Mouse (Mus musculus) embryonic fibroblast, embryonic 13.5 days (primary cell): ENCODE measurements around the gene Cnbp. TPM values are rescaled to one million over a fixed set of nuclear protein-coding genes. Genes with fewer than 3 reads are reported as not detected.
A peak's percentile ranks its signal among the peaks of the same experiment; 100 is the strongest.

Source experiments
- H3K27ac ChIP-seq: 2 replicates; pipeline ENCODE4 v1.5.1; 2012; ENCODE audit warnings: low read length, control low read depth, inconsistent platforms; ENCODE audit not compliant: insufficient read depth
- H3K4me1 ChIP-seq: 2 replicates; pipeline ENCODE4 v1.6.1; 2011; ENCODE audit warnings: low read length; ENCODE audit not compliant: control insufficient read depth, insufficient read depth
- H3K4me3 ChIP-seq: 2 replicates; pipeline ENCODE4 v1.5.1; 2011; ENCODE audit warnings: mild to moderate bottlenecking, control low read depth, low read length; ENCODE audit not compliant: insufficient read depth
- CTCF ChIP-seq: IDR thresholded peaks from 2 replicates; pipeline ENCODE4 v1.5.1; 2011; ENCODE audit warnings: mild to moderate bottlenecking, control low read depth, low read length, moderate library complexity, borderline replicate concordance; ENCODE audit not compliant: insufficient read depth
- POLR2A ChIP-seq: IDR thresholded peaks from 2 replicates; pipeline ENCODE4 v1.6.1; 2011; ENCODE audit warnings: low read depth, mild to moderate bottlenecking, control low read depth, low read length, moderate library complexity
- polyA plus RNA-seq: library from polyadenylated mRNA; stranded (reverse); fragments of >200 nt; gene quantifications from 2 replicates; pipeline ENCODE4 v1.2.4, GENCODE M21; 2011; ENCODE audit warnings: low read depth; ENCODE audit not compliant: missing spikeins, insufficient read length

Cnbp gene
- polyA plus RNA-seq, 1 experiment, result 374 TPM

DNA sequence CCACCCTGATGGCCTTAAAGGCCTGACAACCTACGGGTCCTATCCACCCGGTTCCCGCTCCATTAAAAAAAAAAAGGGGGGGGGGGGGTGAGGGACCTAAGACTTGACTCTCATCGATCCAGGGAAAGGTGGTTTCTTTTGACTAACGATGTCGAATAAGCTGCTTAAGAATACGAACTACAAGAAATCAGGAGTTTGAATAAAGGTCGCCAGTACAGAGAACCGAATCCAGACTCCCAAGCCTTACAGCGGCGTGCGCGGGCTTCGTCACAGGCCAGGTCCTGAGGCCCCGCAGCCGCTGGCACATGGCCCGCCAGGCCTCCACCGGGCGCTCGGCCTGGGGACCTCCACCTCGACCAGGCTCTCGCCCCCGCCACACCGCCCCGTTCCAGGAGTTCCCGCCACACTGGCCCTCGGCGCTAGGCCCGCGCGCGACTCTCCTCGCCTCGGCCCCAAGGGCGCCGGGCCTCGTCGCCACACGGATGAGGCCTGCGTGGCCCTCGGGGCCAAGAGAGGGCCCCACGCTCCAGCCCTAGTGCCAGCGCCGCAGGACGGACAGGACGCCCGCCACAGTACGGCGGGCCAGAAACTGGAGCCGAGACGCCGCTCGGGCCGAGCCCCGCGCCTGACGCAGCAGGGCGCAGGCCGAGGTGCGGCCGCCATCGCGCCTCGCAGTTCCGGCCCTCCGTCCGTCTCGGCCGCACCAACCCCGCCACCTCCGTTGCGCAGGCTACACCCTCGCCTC, 579 bp downstream of the Cnbp start:
- Histone ChIP-seq H3K27ac (peak overlapping the region; percentile 81), H3K4me3 (peak overlapping the region; percentile 71), H3K4me1 (peaks cover 14% of the 10 kb centered on the region)
- 0 out of 2 replicates have a peak, but pooled peaks have one; percentile 1 for TF ChIP-seq POLR2A
- TF ChIP-seq CTCF, result no peak

GRCm38 (mm10) chr6:87849780-87850154, 1.1 kb downstream of the Cnbp start:
- TF ChIP-seq POLR2A (0 out of 2 replicates have a peak, but pooled peaks have one; percentile 9), CTCF (no peak)
- H3K4me3 ChIP-seq, result peak overlapping the region; percentile 71
- peaks cover 14% of the 10 kb centered on the region for H3K4me1 ChIP-seq
- peak overlapping the region; percentile 81 for H3K27ac ChIP-seq

DNA sequence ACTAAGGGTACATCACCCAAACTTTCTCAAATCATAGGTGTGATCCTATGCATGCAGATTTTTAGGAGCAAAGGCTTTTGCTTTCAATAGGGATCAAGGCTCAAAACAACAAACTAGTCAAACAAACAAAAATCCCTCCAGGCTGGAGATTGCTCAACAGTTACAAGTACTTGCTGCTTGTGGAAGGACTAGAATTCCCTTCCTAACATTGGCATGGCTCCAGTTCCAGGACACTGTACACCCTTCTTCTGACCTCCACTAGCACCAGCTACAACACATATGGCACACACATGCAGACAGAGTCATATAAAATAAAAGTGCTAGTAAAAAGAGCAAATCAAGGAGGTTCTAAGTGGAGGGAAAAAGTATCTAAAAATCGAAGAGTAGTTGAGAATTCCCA, 4.1 kb downstream of the Cnbp start:
- peaks cover 6% of the 10 kb centered on the region for H3K4me1 ChIP-seq
- TF ChIP-seq CTCF (no peak), POLR2A (no peak)

GRCm38 (mm10) chr6:87845031-87845695, 5.7 kb downstream of the Cnbp start:
- TF ChIP-seq POLR2A (no peak), CTCF (no peak)
- H3K4me1 ChIP-seq, result peaks cover 6% of the 10 kb centered on the region
- H3K4me3 ChIP-seq, result no peak overlapping the region
- H3K27ac ChIP-seq, result no peak overlapping the region

More for the DNA sequence above, 4.1 kb downstream of the Cnbp start:
- H3K4me3 ChIP-seq, result peak overlapping the region; percentile 31
- no peak overlapping the region for H3K27ac ChIP-seq

DNA sequence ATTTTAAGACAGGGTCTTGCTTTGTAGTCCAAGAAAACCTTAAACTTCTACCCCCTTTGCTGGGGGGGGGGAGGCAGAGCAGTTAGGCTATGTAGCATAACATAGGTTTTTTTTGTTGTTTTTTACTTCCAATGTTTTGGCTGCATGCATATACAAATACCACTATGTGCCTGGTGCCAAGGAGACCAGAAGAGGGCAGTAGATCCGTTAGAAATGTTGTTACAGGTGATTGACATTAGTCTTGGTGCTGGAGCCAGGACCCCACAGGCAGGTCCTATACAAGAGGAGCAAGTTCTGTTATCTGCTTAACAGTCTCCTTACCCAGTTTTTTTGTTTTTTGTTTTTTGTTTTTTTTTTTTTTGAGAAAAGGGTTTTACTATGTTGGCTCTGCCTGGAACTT, 8.7 kb downstream of the Cnbp start:
- TF ChIP-seq CTCF (no peak), POLR2A (no peak)
- H3K27ac ChIP-seq, result no peak overlapping the region
- H3K4me3 ChIP-seq, result no peak overlapping the region

GRCm38 (mm10) chr6:87841635-87842034, 9.3 kb downstream of the Cnbp start:
- Histone ChIP-seq H3K4me3 (no peak overlapping the region), H3K27ac (no peak overlapping the region), H3K4me1 (no peaks in the 10 kb centered on the region)
- TF ChIP-seq CTCF (no peak), POLR2A (no peak)

More for the DNA sequence above, 8.7 kb downstream of the Cnbp start:
- peaks cover 3% of the 10 kb centered on the region for H3K4me1 ChIP-seq

DNA sequence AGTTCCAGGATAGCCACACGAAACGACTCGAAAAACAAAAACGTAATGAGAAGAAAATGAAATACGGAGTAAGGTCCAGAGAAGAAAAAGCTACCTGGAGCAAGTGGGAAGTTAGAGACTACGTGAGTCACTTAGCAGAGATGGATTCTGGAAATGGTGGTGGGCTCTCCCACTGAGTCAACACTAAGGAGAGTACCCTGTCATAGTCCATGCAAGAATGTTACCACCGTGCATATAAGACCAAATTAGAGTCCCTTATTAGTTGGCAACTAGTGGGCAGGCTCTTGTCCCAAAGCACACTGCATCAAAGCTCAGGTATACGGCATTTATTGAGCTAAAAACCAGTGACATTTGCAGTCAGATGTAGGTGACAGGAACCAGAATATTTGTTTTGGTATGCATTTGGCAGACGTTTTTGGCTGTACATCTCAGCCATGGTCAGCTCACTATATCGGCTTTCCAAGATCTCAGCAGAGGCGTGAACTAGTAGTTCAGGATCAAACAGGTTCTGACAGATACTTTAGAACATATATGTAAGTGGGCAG, 11.0 kb downstream of the Cnbp start:
- TF ChIP-seq POLR2A (no peak), CTCF (no peak)
- H3K4me3 ChIP-seq, result no peak overlapping the region
- H3K27ac ChIP-seq, result peak overlapping the region; percentile 24; the same call in 1 of the 2 replicates
- H3K4me1 ChIP-seq, result no peaks in the 10 kb centered on the region

DNA sequence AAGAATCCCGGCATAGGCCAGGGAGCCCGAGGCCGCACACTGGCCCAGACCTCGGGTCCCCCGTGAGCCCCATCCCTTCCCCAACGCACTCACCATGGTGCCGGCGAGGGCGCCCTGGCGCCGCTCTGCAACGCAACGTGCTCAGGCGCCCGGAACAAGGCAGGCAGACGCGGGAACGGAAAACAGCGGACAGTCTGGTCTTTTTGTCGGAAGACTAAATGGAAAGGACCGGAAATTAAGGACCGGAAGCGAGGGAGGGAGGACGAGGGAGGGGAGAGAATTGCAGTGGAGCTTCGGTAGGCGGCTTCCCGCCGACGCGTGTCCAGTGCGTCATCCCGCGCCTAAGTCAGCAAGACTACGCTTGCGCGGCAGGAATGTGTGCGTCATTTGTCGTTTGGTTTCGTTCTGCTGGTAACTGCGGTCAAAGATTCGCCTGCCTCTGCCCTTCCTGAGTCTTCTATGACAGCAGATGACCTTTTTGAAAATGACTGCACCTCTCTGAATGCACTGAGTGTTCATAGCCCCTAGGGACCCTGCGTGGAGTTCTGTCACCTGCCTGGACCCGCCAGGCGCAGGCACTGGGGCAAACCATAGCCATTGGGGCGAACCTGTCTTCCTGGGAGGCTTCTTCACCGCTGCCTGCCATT, 12.2 kb downstream of the Cnbp start, which contains the start of gene Isy1:
Isy1 (minus strand) TSS at position 248 of the 647 bp plus-strand sequence.
- peak within 1 kb of the TSS; percentile 67 for H3K27ac ChIP-seq
- H3K4me3 ChIP-seq, result peak within 1 kb of the TSS; percentile 88
- no peaks in the 10 kb centered on the region for H3K4me1 ChIP-seq
- TF ChIP-seq POLR2A, result peak; percentile 69
- no peak for TF ChIP-seq CTCF

DNA sequence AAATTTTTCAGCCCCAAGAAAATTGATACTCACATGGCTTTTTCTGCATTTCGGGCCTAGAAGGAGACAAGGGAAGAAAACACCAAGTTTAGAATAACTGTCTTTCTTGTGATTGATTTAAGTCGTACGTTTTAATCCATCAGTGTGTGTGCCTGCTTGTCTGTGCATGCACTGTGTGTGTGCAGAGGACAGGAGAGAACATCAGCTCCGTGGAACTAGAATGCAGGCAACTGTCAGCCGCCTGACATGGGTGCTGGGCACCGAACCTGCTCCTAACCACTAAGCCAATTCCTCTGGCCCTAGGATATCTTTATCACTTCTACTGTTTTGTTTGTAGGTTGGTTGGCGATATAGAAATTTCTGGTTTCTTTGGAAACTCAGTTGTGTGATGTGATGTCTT, 15.2 kb downstream of the Cnbp start, which contains the start of gene Gm45140:
Gm45140 (minus strand) TSS at position 101 of the 400 bp plus-strand sequence.
- H3K27ac ChIP-seq, result no peak within 1 kb of the TSS
- H3K4me3 ChIP-seq, result no peak within 1 kb of the TSS
- no peak for TF ChIP-seq POLR2A
- TF ChIP-seq CTCF, result no peak
- H3K4me1 ChIP-seq, result no peaks in the 10 kb centered on the region

GRCm38 (mm10) chr6:87820366-87820765, 30.5 kb downstream of the Cnbp start:
- TF ChIP-seq POLR2A, result no peak
- no peak for TF ChIP-seq CTCF
- H3K27ac ChIP-seq, result no peak overlapping the region
- H3K4me3 ChIP-seq, result no peak overlapping the region
- no peaks in the 10 kb centered on the region for H3K4me1 ChIP-seq
